Mouse (Mus musculus) intestine, postnatal 0 days (tissue): ENCODE measurements around the gene Zfp503. TPM values are rescaled to one million over a fixed set of nuclear protein-coding genes. Genes with fewer than 3 reads are reported as not detected.
A peak's percentile ranks its signal among the peaks of the same experiment; 100 is the strongest.

Source experiments
- ATAC-seq: fragments of 200-750 bp; cut with Nextera tagmentation; 2 replicates; pipeline ENCODE4 v1.8.0; 2017; ENCODE audit warnings: mild to moderate bottlenecking, moderate TSS enrichment, moderate library complexity
- H3K27ac ChIP-seq: fragments of 300-500 bp; sonication (generic); 2 replicates; pipeline ENCODE4 v1.5.1; 2014; ENCODE audit warnings: mild to moderate bottlenecking, low read depth, low read length, moderate library complexity
- H3K27me3 ChIP-seq: fragments of 300-500 bp; sonication (generic); replicated peaks from 2 replicates; pipeline ENCODE4 v1.6.1; 2014; ENCODE audit warnings: low read length, mixed read lengths; ENCODE audit not compliant: control insufficient read depth, insufficient read depth
- H3K36me3 ChIP-seq: fragments of 300-500 bp; sonication (generic); 2 replicates; pipeline ENCODE4 v1.6.1; 2014; ENCODE audit warnings: mild to moderate bottlenecking, moderate library complexity; ENCODE audit not compliant: control insufficient read depth, insufficient read depth
- H3K4me1 ChIP-seq: fragments of 300-500 bp; sonication (generic); replicated peaks from 2 replicates; pipeline ENCODE4 v1.6.1; 2014; ENCODE audit warnings: antibody characterized with exemption, low read length, mixed read lengths; ENCODE audit not compliant: control insufficient read depth, insufficient read depth
- H3K4me2 ChIP-seq: fragments of 300-500 bp; sonication (generic); replicated peaks from 2 replicates; pipeline ENCODE4 v1.6.1; 2014; ENCODE audit warnings: low read depth, mild to moderate bottlenecking, moderate library complexity
- H3K4me3 ChIP-seq: fragments of 300-500 bp; sonication (generic); 2 replicates; pipeline ENCODE4 v1.5.1; 2014; ENCODE audit warnings: low read depth, low read length
- H3K9ac ChIP-seq: fragments of 300-500 bp; sonication (generic); 2 replicates; pipeline ENCODE4 v1.6.1; 2014; ENCODE audit warnings: mild to moderate bottlenecking, low read depth, low read length
- H3K9me3 ChIP-seq: fragments of 300-500 bp; sonication (generic); 2 replicates; pipeline ENCODE4 v1.6.1; 2016; ENCODE audit warnings: mixed run types; ENCODE audit not compliant: control insufficient read depth
- CTCF ChIP-seq: sonication (generic); IDR thresholded peaks from 2 replicates; pipeline ENCODE4 v1.5.1; 2016; ENCODE audit warnings: low read depth, mild to moderate bottlenecking, control low read depth, antibody characterized with exemption, moderate library complexity
- WGBS: fragments of 180-500 bp; shearing (Covaris S2); extraction: QIAGEN DNeasy Blood & Tissue Kit; methylation state at CpG from one replicate; pipeline ENCODE4 v1.1.7; 2014; 5-methylcytosine and 5-hydroxymethylcytosine counted together
- polyA plus RNA-seq: library from polyadenylated mRNA; unstranded; fragments of >200 nt; fragmentation: Nextera tagmentation; extraction: Ambion mirVana; gene quantifications from 2 replicates; pipeline ENCODE4 v1.2.1, GENCODE M21; 2015

Zfp503 gene
- polyA plus RNA-seq, 1 experiment from 2014 or later, result 5.7 TPM

DNA sequence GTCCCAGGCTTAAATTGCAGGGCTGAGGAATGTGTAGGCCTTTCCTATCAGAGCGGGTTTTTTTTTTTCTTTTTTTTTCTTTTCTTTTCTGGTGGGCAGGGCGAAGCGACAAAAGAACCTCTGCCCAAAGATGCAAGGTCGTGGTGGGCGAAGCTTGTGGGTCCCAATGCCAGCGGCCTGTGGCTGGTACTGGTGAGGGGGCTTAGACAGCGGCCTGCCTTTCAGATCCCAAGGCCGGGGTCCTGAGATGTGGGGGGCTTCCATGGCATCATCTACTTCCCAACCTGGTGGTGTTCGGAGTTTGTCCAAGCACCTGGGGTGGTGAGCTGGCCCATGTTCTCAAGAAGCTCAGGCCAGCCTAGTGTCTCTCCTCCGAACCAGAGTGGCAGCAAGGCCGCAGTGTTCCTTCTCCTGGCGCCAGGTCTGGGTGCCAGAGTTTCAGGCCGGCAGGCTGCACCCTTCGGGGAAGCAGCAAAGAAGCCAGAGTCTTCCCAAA lies 7.3 kb downstream of the Zfp503 start:
- Histone ChIP-seq H3K4me3 (peak overlapping the region; percentile 41), H3K36me3 (peaks cover 11% of the 10 kb centered on the region; the same call in 1 of the 2 replicates), H3K27ac (peak overlapping the region; percentile 70; the same call in 1 of the 2 replicates), H3K4me1 (no peaks in the 10 kb centered on the region), H3K27me3 (no peaks in the 10 kb centered on the region), H3K4me2 (peak overlapping the region; percentile 95), H3K9ac (peak overlapping the region; percentile 48; the same call in 1 of the 2 replicates), H3K9me3 (no peaks in the 10 kb centered on the region)
- WGBS, result 52% methylated on average over 14 of the region's 14 CpGs
- TF ChIP-seq CTCF, result no peak
- ATAC-seq, result no peak; the same call in 1 of the 2 replicates

DNA sequence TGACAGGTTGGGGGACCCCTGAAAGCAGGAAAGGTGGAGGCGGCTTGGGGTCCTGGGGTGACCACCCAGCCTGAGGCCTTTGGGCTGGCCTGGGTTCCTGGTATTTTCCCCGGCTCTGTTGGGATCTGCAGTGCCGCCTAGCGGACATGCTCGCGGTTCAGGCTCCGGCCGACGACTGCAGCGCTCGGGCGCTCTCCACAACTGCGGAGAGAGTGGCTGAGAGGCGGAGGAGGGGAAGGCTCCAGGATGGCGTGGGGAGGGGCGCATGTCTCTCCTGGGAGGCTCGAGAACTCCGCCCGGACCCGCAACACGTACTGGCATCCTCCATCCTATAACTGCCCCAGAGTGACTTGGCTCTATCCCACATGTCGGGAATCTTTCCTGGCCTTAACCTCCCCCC lies 7.9 kb downstream of the Zfp503 start:
- Histone ChIP-seq H3K9me3 (no peaks in the 10 kb centered on the region), H3K4me2 (peak overlapping the region; percentile 95), H3K27me3 (no peaks in the 10 kb centered on the region), H3K4me3 (peak overlapping the region; percentile 19), H3K27ac (no peak overlapping the region), H3K4me1 (no peaks in the 10 kb centered on the region), H3K36me3 (peaks cover 11% of the 10 kb centered on the region; the same call in 1 of the 2 replicates), H3K9ac (no peak overlapping the region)
- TF ChIP-seq CTCF, result peak; percentile 93
- peak; percentile 26; the same call in 1 of the 2 replicates for ATAC-seq
- 2% methylated on average over 19 of the region's 22 CpGs for WGBS

DNA sequence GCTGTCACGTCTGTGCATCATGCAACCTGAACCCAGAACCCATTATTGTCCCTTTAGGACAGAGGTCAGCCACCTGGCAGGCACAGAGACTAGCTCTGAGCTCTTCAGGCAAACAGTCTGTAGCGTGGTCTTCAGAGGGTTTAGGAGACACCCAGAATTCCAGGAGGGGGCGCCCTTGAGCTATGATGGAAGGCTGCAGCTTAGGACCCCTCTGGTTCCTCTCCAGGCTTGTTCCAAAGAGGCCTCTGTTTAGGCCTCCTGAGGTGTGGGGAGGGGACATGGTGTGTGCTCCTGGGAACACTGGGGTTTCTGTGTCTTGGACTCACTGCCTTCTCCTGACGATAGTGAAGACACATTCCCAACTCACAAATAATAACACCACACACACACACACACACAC lies 20.4 kb downstream of the Zfp503 start:
- 38% methylated on average over 4 of the region's 4 CpGs for WGBS
- Histone ChIP-seq H3K4me2 (no peak overlapping the region), H3K9ac (no peak overlapping the region), H3K27me3 (no peaks in the 10 kb centered on the region), H3K4me3 (no peak overlapping the region), H3K27ac (no peak overlapping the region), H3K4me1 (no peaks in the 10 kb centered on the region), H3K9me3 (no peaks in the 10 kb centered on the region), H3K36me3 (no peaks in the 10 kb centered on the region)
- no peak for ATAC-seq
- TF ChIP-seq CTCF, result peak; percentile 81

DNA sequence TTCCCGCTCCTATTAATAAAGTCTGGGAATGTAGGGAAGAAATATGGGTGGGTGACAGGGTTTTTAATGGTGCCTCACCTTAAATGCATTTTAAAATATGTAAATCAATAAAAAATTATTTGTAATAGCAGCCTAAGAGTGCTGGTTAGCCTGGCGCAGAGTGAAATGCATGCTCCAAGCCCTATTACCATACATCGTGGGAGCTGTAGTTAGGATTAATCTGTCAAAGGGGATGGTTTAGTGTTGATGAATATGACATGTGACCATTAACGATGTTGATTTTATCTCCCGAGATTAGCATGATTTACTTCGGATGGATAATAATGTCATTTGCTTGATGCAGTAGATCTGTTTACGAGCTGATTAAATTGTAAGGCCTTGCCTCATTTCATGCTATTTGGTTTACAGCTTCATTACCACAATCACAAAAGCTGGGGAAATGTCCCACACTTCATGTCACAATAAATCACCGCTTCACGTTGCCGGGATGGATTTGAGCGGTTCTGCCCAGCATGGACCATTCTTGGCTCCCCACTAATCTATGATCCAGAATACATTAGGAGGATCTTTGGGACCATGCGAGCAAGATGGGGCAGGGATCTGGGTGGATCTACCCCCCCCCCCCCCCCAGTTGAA lies 21.9 kb downstream of the Zfp503 start:
- no peak for TF ChIP-seq CTCF
- Histone ChIP-seq H3K4me3 (no peak overlapping the region), H3K27ac (no peak overlapping the region), H3K4me2 (no peak overlapping the region), H3K4me1 (no peaks in the 10 kb centered on the region), H3K27me3 (no peaks in the 10 kb centered on the region), H3K9ac (no peak overlapping the region), H3K9me3 (no peaks in the 10 kb centered on the region), H3K36me3 (no peaks in the 10 kb centered on the region)
- WGBS, result 41% methylated on average over 12 of the region's 12 CpGs
- no peak for ATAC-seq

DNA sequence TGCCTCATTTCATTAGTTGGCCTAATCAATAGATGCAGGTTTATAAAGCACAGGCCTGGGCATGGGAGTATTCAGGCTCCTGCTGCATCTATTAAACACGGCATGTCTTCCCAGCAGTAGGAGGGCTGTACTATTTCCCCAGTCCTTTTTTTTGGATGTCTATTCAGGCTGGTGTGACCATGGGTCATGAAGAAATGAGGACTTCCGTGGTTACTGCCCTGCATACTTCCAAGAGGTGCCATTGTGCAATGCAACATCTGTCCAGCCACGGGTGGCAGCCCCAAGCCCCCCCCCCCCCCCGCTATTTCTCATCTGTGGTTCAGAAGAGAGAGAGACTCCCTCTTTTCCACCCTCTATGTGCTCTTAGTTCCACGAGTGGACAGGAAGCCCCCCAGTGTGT lies 23.1 kb downstream of the Zfp503 start:
- TF ChIP-seq CTCF, result no peak
- no peaks in the 10 kb centered on the region for H3K27me3 ChIP-seq
- no peaks in the 10 kb centered on the region for H3K9me3 ChIP-seq
- no peak overlapping the region for H3K9ac ChIP-seq
- H3K4me3 ChIP-seq, result no peak overlapping the region
- 71% methylated on average over 5 of the region's 5 CpGs for WGBS
- no peak overlapping the region for H3K4me2 ChIP-seq
- H3K36me3 ChIP-seq, result no peaks in the 10 kb centered on the region
- H3K27ac ChIP-seq, result no peak overlapping the region
- no peaks in the 10 kb centered on the region for H3K4me1 ChIP-seq
- ATAC-seq, result no peak

DNA sequence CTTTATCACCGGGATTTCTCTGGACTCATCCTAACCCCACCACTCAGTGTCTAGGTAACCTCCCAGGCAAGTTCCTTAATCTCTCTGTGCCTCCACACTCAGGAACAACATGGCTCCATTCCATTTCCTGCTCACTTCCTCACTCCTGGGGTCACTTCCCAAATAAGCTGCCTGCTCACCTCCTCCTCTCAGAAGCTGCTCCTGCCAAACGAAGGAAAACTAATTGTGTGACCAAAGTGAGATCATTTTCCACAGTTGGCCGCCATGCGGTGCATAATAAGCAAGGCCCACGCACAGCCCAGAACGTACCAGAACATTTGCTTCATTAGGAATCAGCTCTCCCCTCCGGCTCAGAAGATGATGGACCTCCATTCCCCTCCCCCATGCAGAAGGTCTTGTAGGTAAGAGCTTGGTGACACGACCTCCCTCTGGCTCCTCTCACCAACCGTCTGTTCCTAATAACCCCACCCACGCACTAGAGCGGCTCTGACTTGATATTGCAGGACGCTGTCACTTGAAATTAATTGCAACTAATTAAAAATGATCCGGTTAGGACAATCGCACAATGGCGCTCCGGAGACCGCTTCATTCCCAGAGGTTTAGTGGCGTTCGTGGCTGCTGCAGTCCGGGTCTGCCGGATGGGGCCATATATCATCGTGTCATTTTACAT lies 26.9 kb downstream of the Zfp503 start:
- Histone ChIP-seq H3K4me3 (no peak overlapping the region), H3K27ac (no peak overlapping the region), H3K4me2 (no peak overlapping the region), H3K36me3 (no peaks in the 10 kb centered on the region), H3K9me3 (no peaks in the 10 kb centered on the region), H3K9ac (no peak overlapping the region), H3K27me3 (no peaks in the 10 kb centered on the region), H3K4me1 (no peaks in the 10 kb centered on the region)
- WGBS, result 78% methylated on average over 22 of the region's 22 CpGs
- no peak for TF ChIP-seq CTCF
- ATAC-seq, result no peak
